Mouse (Mus musculus): ENCODE measurements at regions not wholly inside any gene's neighbourhood (a gene's known extent, or its start where the extent isn't known, plus 50 kb on each side); places are given as distances from the start of the nearest gene placed in this dataset.

DNA sequence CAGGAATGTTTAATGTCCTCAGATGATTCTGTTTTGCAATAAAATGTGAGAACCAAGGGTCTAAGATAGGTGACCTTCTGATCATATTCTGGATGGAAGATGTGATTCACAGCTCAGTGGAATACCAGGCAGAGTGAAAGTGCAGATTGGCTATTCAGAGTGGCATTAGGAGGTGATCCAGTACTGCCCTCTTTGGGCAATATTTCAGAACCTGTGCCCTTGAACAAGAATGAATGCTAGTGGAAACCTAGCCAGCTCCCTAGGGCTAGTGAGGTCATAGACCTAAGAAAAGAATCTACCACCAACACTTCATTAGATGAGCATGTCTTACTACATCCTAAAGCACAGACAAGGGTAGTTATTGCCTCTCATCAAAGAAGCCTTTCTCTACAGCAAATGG lies 372.7 kb upstream of the Trib2 start:
- no peaks in the 10 kb centered on the region for H3K4me1 ChIP-seq (ENCODE audit: control insufficient read depth, insufficient read depth, low read length)
- H3K27ac ChIP-seq (ENCODE audit: insufficient read depth, low read length): no peak overlapping the region
- no peak for TF ChIP-seq CTCF (IDR thresholded peaks at IDR 0.05; ENCODE audit: borderline replicate concordance, insufficient read depth, low read length)
- no peak overlapping the region for H3K4me3 ChIP-seq (ENCODE audit: insufficient read depth, low read length)

DNA sequence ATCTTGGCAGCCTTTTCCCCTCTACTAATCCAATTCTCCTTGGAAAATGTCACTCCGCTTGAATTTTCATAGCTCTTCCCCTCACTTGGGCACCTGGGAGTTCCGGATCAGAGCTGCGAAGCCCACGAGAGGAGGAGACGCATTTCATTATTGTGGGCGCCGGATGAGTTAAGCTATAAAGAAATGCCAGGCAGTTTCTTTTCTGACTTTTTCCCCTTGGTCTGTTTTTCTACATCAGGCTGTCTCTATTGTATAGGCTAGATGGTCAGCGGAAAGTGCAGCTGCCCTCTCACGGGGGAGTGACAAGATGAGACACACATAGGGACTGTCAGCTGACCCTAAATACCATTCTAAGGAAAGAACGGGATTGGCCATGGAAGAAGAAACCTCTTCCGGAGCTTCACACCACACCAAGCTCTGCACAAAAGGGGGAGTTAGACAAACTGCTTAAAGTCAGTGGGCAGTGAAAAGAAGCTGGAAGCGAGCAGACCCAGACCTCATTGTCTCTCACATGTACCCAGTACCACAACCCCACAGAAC lies 369.3 kb upstream of the Trib2 start:
- H3K4me3 ChIP-seq (ENCODE audit: insufficient read depth, low read length): no peak overlapping the region
- TF ChIP-seq CTCF (IDR thresholded peaks at IDR 0.05; ENCODE audit: borderline replicate concordance, insufficient read depth, low read length): no peak
- no peak overlapping the region for H3K27ac ChIP-seq (ENCODE audit: insufficient read depth, low read length)
- H3K4me1 ChIP-seq (ENCODE audit: control insufficient read depth, insufficient read depth, low read length): no peaks in the 10 kb centered on the region

DNA sequence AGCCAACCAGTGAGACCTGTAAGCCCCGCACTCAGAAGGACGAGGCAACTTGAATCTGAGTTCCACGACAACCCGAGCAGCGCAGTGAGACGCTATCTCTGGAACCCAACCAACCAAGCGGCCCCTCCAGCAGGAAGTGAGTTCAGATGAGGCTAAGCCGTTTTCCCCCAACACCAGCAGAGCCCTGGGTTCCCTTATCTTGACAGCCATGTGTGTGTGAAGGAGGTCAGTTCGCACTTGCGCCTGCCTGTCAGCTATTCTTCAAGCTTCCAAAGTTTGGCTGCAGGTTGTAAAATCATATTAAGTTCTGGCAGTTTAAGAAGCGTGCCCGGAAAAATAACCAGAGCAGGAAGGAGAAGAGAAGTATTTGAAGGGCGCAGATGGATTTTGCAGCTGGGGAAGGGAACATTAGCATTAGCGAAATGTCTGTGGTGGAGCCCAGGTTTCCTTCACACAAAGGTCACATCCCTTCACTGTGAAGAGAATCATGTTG lies 368.8 kb upstream of the Trib2 start:
- H3K4me3 ChIP-seq (ENCODE audit: insufficient read depth, low read length): no peak overlapping the region
- no peaks in the 10 kb centered on the region for H3K4me1 ChIP-seq (ENCODE audit: control insufficient read depth, insufficient read depth, low read length)
- no peak for TF ChIP-seq CTCF (IDR thresholded peaks at IDR 0.05; ENCODE audit: borderline replicate concordance, insufficient read depth, low read length)
- TF ChIP-seq POLR2A (IDR thresholded peaks at IDR 0.05; ENCODE audit: low read depth, low read length): no peak
- no peak overlapping the region for H3K27ac ChIP-seq (ENCODE audit: insufficient read depth, low read length)

DNA sequence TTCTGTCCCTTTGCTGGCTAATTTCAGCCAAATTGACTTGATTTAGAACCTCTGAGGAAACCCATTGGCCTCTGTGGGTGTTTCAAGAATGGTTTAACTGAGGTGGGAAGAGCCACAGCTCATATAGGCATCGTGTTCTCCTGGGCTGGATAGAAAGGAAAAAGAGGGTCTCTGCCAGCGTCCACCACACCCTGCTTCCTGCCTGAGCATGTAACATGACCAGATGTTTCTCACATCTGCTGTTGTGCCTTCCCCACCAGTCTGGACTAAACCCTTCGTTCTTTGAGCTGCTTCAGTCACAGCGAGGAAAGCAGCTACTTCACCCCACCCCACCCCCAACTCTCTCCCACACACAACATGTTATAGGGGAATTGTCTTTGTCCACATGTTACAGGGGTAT lies 366.3 kb upstream of the Trib2 start:
- Histone ChIP-seq H3K27ac (ENCODE audit: insufficient read depth, low read length) (no peak overlapping the region), H3K4me3 (ENCODE audit: insufficient read depth, low read length) (no peak overlapping the region), H3K4me1 (ENCODE audit: control insufficient read depth, insufficient read depth, low read length) (no peaks in the 10 kb centered on the region)
- no peak for TF ChIP-seq CTCF (IDR thresholded peaks at IDR 0.05; ENCODE audit: borderline replicate concordance, insufficient read depth, low read length)
- TF ChIP-seq POLR2A (IDR thresholded peaks at IDR 0.05; ENCODE audit: low read depth, low read length): no peak

DNA sequence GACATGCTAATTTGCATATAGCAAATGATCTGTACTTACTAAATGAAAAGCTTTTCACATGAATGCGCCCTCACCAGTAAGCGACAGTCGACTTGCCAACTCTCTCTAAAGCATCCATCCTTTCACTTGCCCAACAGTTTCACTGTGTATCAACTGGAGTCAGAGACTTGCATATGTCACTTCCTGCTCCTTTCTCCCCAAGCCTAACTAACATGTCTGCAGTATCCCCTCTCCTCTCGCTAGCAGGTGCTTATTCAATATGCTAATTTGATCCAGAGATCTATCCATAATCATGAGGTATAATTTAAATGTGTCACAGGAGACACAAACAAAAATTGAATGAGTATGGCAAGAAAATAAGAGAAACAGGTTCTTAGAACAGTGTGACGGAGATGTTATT lies 364.9 kb upstream of the Trib2 start:
- TF ChIP-seq CTCF (IDR thresholded peaks at IDR 0.05; ENCODE audit: borderline replicate concordance, insufficient read depth, low read length): no peak
- TF ChIP-seq POLR2A (IDR thresholded peaks at IDR 0.05; ENCODE audit: low read depth, low read length): no peak
- H3K27ac ChIP-seq (ENCODE audit: insufficient read depth, low read length): no peak overlapping the region

DNA sequence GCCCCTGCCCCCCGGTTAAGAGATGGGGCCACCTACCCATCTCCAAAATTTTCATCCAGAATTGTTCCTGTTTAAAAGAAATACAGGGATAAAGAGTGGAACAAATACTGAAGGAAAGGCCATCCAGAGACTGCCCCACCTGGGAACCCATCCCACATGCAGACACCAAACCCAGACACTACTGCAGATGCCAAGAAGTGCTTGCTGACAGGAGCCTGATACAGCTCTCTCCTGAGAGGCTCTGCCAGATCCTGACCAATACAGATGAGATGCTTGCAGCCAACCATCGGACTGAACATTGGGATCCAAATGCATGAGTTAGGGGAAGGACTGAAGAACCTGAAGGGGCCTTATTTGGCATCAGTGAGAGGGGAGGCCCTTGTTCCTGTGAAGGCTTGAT lies 363.2 kb upstream of the Trib2 start:
- no peak overlapping the region for H3K4me3 ChIP-seq (ENCODE audit: insufficient read depth, low read length)
- H3K27ac ChIP-seq (ENCODE audit: insufficient read depth, low read length): no peak overlapping the region
- no peaks in the 10 kb centered on the region for H3K4me1 ChIP-seq (ENCODE audit: control insufficient read depth, insufficient read depth, low read length)
- no peak for TF ChIP-seq CTCF (IDR thresholded peaks at IDR 0.05; ENCODE audit: borderline replicate concordance, insufficient read depth, low read length)
- no peak for TF ChIP-seq POLR2A (IDR thresholded peaks at IDR 0.05; ENCODE audit: low read depth, low read length)

More for the DNA sequence above, 364.9 kb upstream of the Trib2 start:
- Histone ChIP-seq H3K4me3 (ENCODE audit: insufficient read depth, low read length) (no peak overlapping the region), H3K4me1 (ENCODE audit: control insufficient read depth, insufficient read depth, low read length) (no peaks in the 10 kb centered on the region)

DNA sequence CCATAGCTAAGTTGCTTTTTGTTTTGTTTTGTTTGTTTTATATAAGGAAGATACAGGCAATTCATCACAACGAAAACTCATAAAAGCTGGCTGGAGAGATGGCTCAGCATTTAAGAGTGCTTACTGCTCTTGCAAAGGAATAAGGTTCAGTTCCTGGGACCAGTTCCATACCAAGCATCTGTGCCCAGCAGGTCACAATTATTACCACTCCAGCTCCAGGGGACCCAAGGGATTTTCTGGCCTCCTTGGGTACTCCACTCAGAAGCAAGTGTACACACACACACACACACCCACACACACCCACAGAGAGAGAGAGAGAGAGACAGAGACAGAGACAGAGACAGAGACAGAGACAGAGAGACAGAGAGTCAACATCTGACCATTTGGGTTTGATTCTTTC lies 359.6 kb upstream of the Trib2 start:
- Histone ChIP-seq H3K27ac (ENCODE audit: insufficient read depth, low read length) (no peak overlapping the region), H3K4me1 (ENCODE audit: control insufficient read depth, insufficient read depth, low read length) (no peaks in the 10 kb centered on the region; the same call in 1 of the 2 replicates), H3K4me3 (ENCODE audit: insufficient read depth, low read length) (no peak overlapping the region)
- TF ChIP-seq POLR2A (IDR thresholded peaks at IDR 0.05; ENCODE audit: low read depth, low read length) (no peak), CTCF (IDR thresholded peaks at IDR 0.05; ENCODE audit: borderline replicate concordance, insufficient read depth, low read length) (no peak)

DNA sequence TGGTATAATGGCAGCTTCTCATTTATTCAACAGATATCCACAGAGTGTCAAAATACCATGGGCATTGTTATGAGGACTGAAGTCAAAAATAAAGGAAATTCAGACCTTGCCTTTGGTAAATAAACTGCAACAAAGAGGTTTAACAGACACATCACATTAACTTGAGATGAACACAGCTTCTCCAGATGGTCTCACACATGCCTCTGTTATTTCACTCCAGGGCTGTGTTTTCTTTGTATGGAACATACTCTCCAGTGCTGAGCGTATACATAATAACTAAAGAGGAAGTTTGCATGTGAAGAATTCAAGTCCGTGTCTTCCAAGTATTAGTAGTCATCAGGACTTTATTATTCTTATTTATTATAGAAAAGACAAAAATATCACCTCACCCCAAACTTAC lies 355.5 kb upstream of the Trib2 start:
- no peaks in the 10 kb centered on the region; the same call in 1 of the 2 replicates for H3K4me1 ChIP-seq (ENCODE audit: control insufficient read depth, insufficient read depth, low read length)
- TF ChIP-seq CTCF (IDR thresholded peaks at IDR 0.05; ENCODE audit: borderline replicate concordance, insufficient read depth, low read length) (no peak), POLR2A (IDR thresholded peaks at IDR 0.05; ENCODE audit: low read depth, low read length) (no peak)
- no peak overlapping the region for H3K27ac ChIP-seq (ENCODE audit: insufficient read depth, low read length)
- no peak overlapping the region for H3K4me3 ChIP-seq (ENCODE audit: insufficient read depth, low read length)

DNA sequence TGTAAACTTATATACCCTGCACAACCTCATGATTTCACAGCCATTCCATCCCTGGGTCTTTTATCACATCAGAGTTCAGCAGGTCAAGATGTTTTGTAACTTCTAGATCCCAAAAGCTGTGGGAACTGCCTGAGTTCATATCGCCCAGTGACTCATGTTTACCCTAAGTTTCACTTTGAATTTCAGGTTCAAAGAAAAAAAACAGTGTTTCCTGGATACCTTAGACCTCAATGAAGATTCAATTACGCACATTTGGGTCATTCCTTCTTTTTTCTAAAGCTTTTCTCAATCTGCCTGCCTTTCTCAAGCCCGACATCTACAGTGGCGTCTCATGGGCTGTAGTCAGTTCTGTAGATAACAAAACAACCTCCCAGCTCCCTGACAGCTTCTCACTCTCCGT lies 354.9 kb upstream of the Trib2 start:
- TF ChIP-seq CTCF (IDR thresholded peaks at IDR 0.05; ENCODE audit: borderline replicate concordance, insufficient read depth, low read length) (no peak), POLR2A (IDR thresholded peaks at IDR 0.05; ENCODE audit: low read depth, low read length) (no peak)
- H3K4me3 ChIP-seq (ENCODE audit: insufficient read depth, low read length): no peak overlapping the region
- no peaks in the 10 kb centered on the region; the same call in 1 of the 2 replicates for H3K4me1 ChIP-seq (ENCODE audit: control insufficient read depth, insufficient read depth, low read length)
- no peak overlapping the region for H3K27ac ChIP-seq (ENCODE audit: insufficient read depth, low read length)

DNA sequence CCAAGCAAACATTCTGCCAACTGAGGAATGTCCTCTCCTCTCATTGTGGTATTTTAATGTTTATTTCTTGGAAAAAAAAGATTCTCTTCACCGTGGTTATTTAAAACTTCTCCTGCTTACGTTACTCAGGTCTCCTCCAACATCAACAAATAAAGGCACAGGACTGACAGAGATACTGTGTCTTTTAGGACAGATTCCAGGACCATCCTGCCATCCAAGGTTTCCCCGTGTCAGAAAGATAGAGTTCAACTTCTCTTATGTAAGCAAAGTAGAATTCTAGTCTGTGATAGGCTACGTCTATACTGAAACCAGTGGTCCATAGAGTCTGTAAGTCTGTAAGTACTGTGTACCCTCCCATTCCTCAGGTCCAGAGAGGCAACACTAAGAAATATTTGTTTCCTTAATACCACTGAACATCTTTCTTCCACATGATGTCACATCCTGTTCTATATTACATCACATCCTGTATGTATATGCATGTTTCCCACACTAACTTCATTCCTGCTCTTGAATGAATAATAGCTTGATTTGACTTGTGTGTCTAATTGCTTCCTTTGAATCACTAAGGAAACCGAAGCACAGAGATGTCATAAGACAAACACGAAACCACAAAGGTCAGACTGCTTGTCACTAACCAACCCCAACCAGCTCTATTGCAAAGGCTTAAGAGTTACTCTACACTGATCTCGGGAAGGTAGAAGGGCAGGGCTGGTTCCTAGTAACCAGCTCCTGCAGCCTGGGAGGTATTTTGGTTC lies 353.2 kb upstream of the Trib2 start:
- H3K4me1 ChIP-seq (ENCODE audit: control insufficient read depth, insufficient read depth, low read length): no peaks in the 10 kb centered on the region; the same call in none of the 2 replicates
- no peak overlapping the region for H3K4me3 ChIP-seq (ENCODE audit: insufficient read depth, low read length)
- peak overlapping the region; percentile 48 for H3K27ac ChIP-seq (ENCODE audit: insufficient read depth, low read length)
- TF ChIP-seq CTCF (IDR thresholded peaks at IDR 0.05; ENCODE audit: borderline replicate concordance, insufficient read depth, low read length) (no peak), POLR2A (IDR thresholded peaks at IDR 0.05; ENCODE audit: low read depth, low read length) (no peak)
